Mouse (Mus musculus): Measurements from ENCODE around the gene Gm45785.

GRCm38 (mm10) chr7:140820173-140820572, 36.0 kb downstream of the Gm45785 start:
- TF ChIP-seq GATA1 (IDR thresholded peaks at IDR 0.05; ENCODE audit: low read depth, low read length) = no peak
- TF ChIP-seq CTCF (IDR thresholded peaks at IDR 0.05 in 2 of 3, conservative IDR thresholded peaks at IDR 0.05 in 1 of 3; ENCODE audit: control insufficient read depth in 1 of 3, insufficient read depth in 1 of 3, low read depth in 2 of 3, low read length in 3 of 3, poor library complexity in 1 of 3, severe bottlenecking in 1 of 3) = no peak
- no peak for TF ChIP-seq ZC3H11A (IDR thresholded peaks at IDR 0.05; ENCODE audit: low read depth, low read length)
- no peak for TF ChIP-seq CHD2 (IDR thresholded peaks at IDR 0.05; ENCODE audit: low read length)
- TF ChIP-seq EP300 (IDR thresholded peaks at IDR 0.05; ENCODE audit: low read depth in 1 of 2, low read length in 2 of 2) = no peak
- no peak for TF ChIP-seq GABPA (IDR thresholded peaks at IDR 0.05; ENCODE audit: low read depth, low read length)
- TF ChIP-seq MEF2A (IDR thresholded peaks at IDR 0.05; ENCODE audit: extremely low read depth, insufficient replicate concordance, low read depth, low read length, poor library complexity, severe bottlenecking) = no peak
- TF ChIP-seq POLR2AphosphoS2 (IDR thresholded peaks at IDR 0.05; ENCODE audit: low read length) = no peak
- no peak for TF ChIP-seq USF1 (IDR thresholded peaks at IDR 0.05; ENCODE audit: low read depth, low read length)

Measured in MEL (cell line).